Mouse (Mus musculus): ENCODE results near the gene Ksr2. TPM values are rescaled to one million over a fixed set of nuclear protein-coding genes. Genes with fewer than 3 reads are reported as not detected.

Ksr2 gene
- total RNA-seq, 2 experiments from 2014 or later = 0.05 to 0.08 TPM

DNA sequence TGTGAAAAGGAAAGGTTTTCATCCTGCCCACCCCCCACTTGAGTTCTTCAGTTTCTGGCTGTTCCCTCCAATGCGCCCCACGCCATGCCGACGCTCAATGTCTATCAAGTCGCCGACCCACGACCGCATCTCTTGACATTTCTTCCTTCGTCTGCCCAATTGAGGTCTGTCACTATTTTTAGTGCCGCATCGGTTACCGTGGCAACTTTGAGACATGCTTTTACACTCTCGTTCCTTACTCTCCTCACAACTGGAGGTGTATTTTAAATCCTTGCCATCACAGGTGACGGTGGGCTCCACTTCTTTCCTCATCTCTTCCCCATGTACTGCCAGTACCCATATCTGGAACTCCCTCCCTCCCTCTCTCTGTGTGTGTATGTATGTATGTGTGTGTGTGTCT is 378.1 kb downstream of the Ksr2 start:
- no peak for DNase-seq

DNA sequence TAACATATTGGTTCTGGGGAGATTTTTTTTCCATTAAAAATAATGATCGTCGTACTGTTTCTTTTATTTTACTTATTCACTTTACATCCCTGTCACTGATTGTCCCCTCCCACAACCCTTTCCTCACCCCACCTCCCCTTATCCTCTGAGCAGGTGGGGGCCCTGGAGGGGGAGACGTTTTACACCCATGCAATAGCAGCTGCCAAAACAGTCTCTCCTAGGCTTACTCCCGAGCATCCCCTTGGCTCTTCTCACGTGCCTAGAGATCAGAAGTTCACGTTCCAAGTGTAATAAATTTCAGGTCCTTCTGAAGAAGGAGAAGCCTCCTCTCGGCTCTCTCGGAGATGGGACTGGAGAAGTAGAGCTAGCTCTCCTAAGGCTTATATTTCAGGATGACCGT is 387.0 kb downstream of the Ksr2 start:
- no peak for DNase-seq

DNA sequence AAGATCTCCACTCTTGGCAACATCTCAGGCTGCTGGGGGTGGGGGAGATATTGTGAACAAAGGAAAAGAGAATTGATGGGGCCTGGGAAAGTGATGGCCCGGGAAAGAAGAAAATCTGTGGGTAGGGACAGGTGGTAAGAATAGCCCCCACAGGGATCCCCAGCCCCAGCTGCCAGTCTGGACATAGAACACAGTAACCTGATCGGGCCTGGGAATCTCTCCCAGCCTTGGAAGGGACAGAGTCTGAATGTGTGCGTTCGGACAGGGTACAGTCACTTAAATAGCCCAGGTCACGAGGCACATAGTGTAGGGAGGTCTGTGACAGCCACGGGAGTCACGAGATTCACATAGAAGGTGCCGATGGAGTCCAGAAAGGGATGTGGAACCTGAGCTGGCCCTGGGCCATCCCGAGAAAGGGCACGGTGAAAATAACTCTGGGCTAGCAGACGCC is 388.3 kb downstream of the Ksr2 start:
- peak; percentile 74 for DNase-seq

- no peak for DNase-seq
Observed at GRCm38 (mm10) chr5:117803551-117803950, 389.8 kb downstream of the Ksr2 start.

GRCm38 (mm10) chr5:117810930-117811329 is 397.1 kb downstream of the Ksr2 start:
- no peak for DNase-seq

GRCm38 (mm10) chr5:117818800-117819199 is 405.0 kb downstream of the Ksr2 start:
- no peak for DNase-seq

DNA sequence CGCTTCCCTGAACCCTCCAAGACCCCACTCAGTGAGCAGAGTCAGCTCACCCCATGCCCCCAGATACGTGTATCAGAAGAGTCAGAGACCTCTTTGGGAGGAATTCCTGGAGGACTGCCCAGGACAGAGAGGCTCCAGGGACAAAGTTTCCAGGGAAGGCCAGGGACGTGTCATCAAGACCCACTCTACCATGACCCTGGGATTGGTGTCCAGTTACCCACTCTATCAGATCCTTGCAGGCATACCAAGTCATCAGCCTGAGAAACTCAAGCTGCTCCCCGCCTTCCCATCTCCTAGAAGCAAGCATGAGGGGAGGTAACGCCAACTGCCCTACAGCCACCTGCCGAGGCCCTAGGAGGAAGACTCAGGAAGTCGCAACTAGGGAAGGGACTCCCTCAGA is 406.6 kb downstream of the Ksr2 start:
- DNase-seq = no peak

DNA sequence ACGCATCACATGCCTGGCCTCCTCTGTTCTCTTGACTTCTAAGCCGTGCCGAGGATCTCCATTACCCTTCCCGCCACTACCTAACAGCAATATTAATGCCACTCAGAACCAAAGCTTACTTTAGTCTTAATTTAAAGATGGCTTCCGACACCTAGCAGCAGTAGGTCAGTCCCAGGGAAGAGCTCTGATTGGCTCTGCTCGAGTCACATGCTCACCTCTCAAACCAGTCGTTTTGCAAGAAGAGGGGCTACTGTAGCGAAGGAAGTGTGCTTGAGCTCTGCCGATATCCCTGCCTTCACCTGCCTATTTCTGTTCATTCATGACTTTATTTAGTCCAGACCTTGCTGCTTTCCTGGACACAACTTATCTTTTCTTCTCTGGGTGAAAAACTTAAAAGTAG is 410.0 kb downstream of the Ksr2 start:
- no peak for DNase-seq

- no peak for DNase-seq
Observed at GRCm38 (mm10) chr5:117824486-117824885, 410.7 kb downstream of the Ksr2 start.

Other genes with a start within 250 kb of the Ksr2 start
- 100 to 1,000 TPM; 289 to 323 TPM for gene Pebp1, start 126.4 kb upstream of the Ksr2 start, total RNA-seq (2021)
- gene Vsig10, start 94.9 kb upstream of the Ksr2 start, total RNA-seq (2021) = 1 to 10 TPM; 5.0 to 5.5 TPM
- gene Wsb2, start 56.7 kb upstream of the Ksr2 start, total RNA-seq (2021) = 10 to 100 TPM; 75.4 to 83.4 TPM
- gene Rfc5, start 25.0 kb upstream of the Ksr2 start, total RNA-seq (2021) = 1 to 10 TPM in 1 of 2 experiments, under 1 TPM in 1; 1.00 to 2.7 TPM

Data from gastrocnemius, postnatal 25 days (tissue).